Mouse (Mus musculus): ENCODE data around the gene H2-T24. TPM values are rescaled to one million over a fixed set of nuclear protein-coding genes. Genes with fewer than 3 reads are reported as not detected.
"Not testable (repeated sequence)": the region's sequence is repeated elsewhere in the genome, so short reads cannot be mapped to it uniquely, and the experiment has no call there.

Gene H2-T24
- total RNA-seq, 2 experiments from 2014 or later: 1.4 to 1.7 TPM

DNA sequence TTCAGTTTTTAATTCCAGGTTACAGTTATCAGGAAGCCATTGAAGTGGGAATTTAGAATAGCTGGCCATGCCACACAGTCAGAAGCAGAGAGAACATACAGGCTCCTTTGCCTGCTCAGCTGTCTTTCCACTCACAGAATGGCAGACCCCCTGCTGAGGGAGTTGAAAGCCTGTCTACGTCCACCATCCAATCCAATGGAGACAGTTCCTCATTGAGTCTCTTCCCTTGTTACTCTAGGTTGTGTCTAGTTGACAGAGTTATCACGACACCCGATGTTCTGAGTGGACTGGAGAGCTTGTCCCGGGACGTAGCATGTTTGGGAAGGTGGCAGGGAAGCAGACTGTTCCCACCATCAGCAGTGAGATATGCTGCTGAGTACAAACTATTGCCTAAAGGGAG, 4.8 kb upstream of the H2-T24 start:
- DNase-seq (ENCODE audit: extremely low spot score in 1 of 2, low spot score in 1 of 2): no peak

GRCm38 (mm10) chr17:36023710-36024654, 3.6 kb upstream of the H2-T24 start:
- DNase-seq (ENCODE audit: extremely low spot score in 1 of 2, low spot score in 1 of 2): no peak

- no peak for DNase-seq (ENCODE audit: extremely low spot score in 1 of 2, low spot score in 1 of 2)
Measured at GRCm38 (mm10) chr17:36022922-36023321, 2.6 kb upstream of the H2-T24 start.

- no peak for DNase-seq (ENCODE audit: extremely low spot score in 1 of 2, low spot score in 1 of 2)
Measured at GRCm38 (mm10) chr17:36022098-36022497, 1.7 kb upstream of the H2-T24 start.

DNA sequence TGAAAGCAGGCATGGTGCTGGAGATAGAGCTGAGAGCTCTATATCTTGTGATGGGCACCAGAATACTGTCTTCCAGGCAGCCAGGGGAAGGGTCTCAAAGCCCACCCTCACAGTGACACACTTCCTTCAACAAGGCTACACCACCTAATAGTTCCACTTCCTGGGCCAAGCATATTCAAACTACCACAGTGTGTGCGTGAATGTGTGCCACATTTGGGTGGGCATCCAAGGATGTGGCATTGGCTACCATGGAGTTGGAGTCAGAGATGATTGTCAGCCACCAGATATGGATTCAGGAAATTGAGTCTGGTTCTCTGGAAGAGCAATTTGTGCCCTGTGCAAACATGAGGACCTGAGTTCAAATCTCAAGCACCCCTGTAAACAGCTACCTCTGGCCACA, 949 bp upstream of the H2-T24 start:
- no peak for DNase-seq (ENCODE audit: extremely low spot score in 1 of 2, low spot score in 1 of 2)

DNA sequence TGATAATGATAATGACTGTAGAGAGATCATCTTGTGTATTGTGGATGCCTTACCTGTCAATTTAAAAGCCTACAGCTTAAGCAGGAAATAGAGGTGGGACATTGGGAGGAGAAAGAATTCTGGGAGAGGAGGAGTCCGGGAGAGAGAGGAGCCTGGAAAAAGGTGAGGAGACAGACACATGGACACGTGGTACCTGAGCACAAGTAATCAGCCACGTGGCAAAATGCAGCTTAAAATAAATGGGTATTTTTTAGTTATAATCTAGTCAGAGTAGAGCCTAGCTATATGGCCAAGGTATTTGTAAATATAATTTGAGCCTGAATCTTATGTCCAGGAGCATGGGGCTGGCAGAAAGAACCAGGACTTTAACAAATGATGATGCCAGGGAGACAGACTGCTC, 841 bp downstream of the H2-T24 start:
- DNase-seq (ENCODE audit: extremely low spot score in 1 of 2, low spot score in 1 of 2): no peak

GRCm38 (mm10) chr17:36018979-36019378, 1.4 kb downstream of the H2-T24 start:
- no peak for DNase-seq (ENCODE audit: extremely low spot score in 1 of 2, low spot score in 1 of 2)

GRCm38 (mm10) chr17:36017046-36017445, 3.3 kb downstream of the H2-T24 start:
- DNase-seq (ENCODE audit: extremely low spot score in 1 of 2, low spot score in 1 of 2): no peak

DNA sequence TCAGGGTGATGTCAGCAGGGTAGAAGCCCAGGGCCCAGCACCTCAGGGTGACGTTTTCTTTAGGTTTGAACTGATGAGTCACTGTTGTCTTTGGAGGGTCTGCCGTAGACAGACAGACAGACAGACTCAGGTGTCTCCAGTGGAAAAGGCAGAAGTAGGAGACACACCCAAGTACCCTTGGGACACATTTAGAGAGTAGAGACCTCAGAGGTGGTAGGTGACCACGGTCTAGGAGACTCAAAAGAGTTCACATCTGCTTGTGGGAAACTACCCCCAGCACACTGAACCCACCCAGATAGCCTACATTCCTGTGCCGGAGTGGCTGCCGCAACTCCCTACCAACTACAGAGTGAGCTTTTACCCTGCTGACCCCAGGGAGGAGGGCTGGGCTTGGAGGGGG, 5.4 kb downstream of the H2-T24 start:
- DNase-seq (ENCODE audit: extremely low spot score in 1 of 2, low spot score in 1 of 2): no peak

GRCm38 (mm10) chr17:36004409-36004808, 16.0 kb downstream of the H2-T24 start:
- not testable (repeated sequence) for DNase-seq (ENCODE audit: extremely low spot score in 1 of 2, low spot score in 1 of 2)

DNA sequence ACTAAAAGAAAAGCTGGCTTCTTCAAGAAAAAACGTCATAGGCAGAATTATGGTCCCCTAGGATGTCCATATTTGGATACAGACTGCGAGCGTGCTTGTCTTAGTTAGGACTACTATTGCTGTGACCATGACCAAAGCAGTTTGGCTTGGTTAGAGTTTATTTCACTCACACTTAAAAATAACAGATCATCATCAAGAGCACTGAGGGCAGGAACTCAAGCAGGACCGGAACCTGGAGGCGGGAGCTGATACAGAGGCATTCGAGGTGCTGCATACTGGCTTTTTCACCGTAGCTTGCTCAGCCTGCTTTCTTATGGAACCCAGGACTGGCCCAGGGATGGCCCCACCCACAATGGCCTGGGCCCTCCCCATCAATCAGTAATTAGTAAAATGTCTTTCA, 17.0 kb downstream of the H2-T24 start:
- no peak for DNase-seq (ENCODE audit: extremely low spot score in 1 of 2, low spot score in 1 of 2)

GRCm38 (mm10) chr17:36001966-36002365, 18.4 kb downstream of the H2-T24 start:
- no peak for DNase-seq (ENCODE audit: extremely low spot score in 1 of 2, low spot score in 1 of 2)

GRCm38 (mm10) chr17:36001121-36001897, 19.1 kb downstream of the H2-T24 start:
- DNase-seq (ENCODE audit: extremely low spot score in 1 of 2, low spot score in 1 of 2): no peak

GRCm38 (mm10) chr17:36000349-36000748, 20.0 kb downstream of the H2-T24 start:
- DNase-seq (ENCODE audit: extremely low spot score in 1 of 2, low spot score in 1 of 2): no peak

GRCm38 (mm10) chr17:35999356-35999755, 21.0 kb downstream of the H2-T24 start:
- no peak for DNase-seq (ENCODE audit: extremely low spot score in 1 of 2, low spot score in 1 of 2)

- no peak for DNase-seq (ENCODE audit: extremely low spot score in 1 of 2, low spot score in 1 of 2)
Measured at GRCm38 (mm10) chr17:35998545-35999305, 21.6 kb downstream of the H2-T24 start.

GRCm38 (mm10) chr17:35997713-35998510, 22.4 kb downstream of the H2-T24 start:
- DNase-seq (ENCODE audit: extremely low spot score in 1 of 2, low spot score in 1 of 2): no peak

DNA sequence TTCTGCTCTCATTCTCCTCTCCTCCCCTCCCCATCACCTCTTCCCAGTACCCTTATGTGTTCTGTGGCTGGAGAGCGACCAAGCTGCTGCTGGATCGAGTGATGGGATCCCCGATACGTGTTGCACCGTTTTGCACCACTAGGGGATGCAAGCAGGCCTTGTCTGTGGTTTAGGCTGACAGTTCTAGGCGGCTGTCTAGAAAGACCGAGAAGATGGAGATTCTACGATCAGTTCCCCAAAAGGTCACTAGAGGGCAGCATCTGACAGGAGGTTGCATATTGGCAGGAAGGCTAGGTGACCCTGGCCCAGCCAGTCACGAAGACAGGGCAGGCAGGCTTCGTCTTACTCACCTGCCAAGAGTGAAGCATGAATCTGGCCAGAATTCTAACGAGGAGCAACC, 23.4 kb downstream of the H2-T24 start:
- DNase-seq (ENCODE audit: extremely low spot score in 1 of 2, low spot score in 1 of 2): peak; percentile 84 to 99

GRCm38 (mm10) chr17:35994879-35995240, 25.5 kb downstream of the H2-T24 start:
- DNase-seq (ENCODE audit: extremely low spot score in 1 of 2, low spot score in 1 of 2): no peak
